Mouse (Mus musculus) retina, adult 2 months (tissue): ENCODE results near the gene Lrrc8d.

Source experiments
- DNase-seq: peaks from one replicate; pipeline ENCODE4 v3.0.0-alpha.2; 2012; ENCODE audit warnings: low read depth, low spot score

The Lrrc8d gene

GRCm38 (mm10) chr5:105765386-105765785, 65.6 kb downstream of the Lrrc8d start:
- DNase-seq = no peak

DNA sequence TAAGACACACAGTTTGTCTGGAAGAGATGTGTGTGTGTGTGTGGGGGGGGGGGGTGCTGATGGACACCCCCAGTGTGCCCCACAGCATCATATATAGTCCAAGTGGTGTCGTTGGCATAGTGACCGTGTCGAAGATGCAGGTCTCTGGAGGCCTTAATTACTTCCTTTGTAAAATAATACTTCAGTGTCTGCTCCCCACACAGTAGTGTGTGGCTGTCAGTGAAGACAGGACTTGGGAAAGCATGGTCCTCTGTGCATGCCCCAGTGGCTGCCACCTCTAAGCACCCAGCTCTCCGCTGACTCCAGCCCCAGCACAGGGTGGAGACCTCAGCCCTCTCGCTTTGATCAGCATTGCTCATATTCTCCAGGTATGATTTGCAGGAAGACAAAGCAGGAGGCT, 76.6 kb downstream of the Lrrc8d start:
- no peak for DNase-seq

GRCm38 (mm10) chr5:105776978-105777593, 77.3 kb downstream of the Lrrc8d start:
- no peak for DNase-seq

DNA sequence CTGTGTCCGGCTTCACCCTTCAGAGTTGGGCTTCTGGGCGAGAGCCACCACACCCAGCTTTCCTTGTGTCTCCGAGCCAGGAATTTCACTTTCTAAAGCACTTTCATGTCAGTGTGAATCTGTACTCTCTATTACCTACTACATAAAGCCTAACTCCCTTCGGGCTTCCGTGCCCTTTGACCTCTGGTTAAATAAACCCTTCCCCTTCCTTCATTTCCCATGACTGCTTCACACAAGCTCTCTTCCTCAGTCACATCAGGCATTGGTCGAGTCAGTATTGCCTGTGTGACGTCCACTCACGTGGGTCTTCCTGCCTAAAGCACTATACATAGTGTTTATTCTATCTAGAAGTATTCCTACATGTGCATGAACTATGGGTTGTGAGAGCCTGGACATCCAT, 77.9 kb downstream of the Lrrc8d start:
- no peak for DNase-seq

- no peak for DNase-seq
These were observed 78.4 kb downstream of the Lrrc8d start for GRCm38 (mm10) chr5:105778189-105778588.

DNA sequence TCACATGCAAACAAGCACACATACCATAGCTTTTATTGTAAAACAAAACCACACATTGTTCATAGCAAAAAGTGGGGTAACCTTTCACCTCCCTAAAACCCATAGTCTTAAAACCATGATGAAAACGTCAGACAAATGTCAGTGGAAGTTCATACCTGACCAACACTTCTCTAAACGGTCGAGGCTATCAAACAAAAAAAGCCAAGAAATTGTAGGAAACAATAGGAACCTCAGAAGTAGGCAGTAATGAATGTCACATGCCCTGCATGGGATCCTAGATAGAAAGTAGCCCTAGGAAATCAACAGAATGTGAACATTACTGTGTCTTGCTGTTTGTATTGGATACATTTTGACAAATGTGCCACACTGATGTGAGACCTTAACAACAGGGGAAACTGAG, 79.0 kb downstream of the Lrrc8d start:
- DNase-seq = no peak

DNA sequence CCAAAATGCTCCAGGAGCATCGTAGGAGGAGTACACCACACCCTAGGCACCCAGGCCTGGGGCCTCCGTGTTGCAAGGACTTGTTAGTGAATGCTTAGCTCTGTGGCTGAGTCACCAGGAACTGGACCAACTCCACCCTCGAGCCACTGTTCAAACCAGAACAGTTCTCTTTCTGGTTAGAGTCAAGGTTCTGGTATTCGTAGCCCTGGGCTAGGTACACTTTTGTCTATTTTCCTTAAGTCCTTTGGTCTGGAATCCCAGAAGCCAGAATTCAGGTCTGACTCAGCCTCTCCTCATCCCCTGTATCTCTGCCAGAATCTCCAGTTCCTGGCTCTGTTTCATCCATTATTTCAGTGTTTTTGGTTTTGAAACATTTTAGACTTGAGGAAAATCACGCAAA, 79.6 kb downstream of the Lrrc8d start:
- DNase-seq = no peak

DNA sequence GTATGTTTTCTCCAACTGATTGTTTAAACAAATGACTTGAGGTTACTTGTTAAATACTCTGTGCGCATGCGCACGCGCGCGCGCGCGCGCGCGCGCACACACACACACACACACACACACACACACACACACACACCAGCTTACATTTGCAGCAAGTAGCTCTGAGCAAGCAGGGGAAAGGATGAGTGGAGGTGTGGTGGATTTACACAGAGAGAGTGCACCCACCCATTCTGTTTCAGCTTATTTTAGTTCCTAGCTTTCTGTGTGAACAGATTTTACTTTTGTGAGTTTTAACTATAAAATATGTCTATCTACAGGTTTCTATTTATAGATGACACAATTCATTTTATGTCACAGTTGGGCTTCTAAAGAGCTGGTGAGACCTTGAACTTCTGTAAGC, 84.1 kb downstream of the Lrrc8d start:
- no peak for DNase-seq

GRCm38 (mm10) chr5:105784724-105785123, 85.0 kb downstream of the Lrrc8d start:
- no peak for DNase-seq

DNA sequence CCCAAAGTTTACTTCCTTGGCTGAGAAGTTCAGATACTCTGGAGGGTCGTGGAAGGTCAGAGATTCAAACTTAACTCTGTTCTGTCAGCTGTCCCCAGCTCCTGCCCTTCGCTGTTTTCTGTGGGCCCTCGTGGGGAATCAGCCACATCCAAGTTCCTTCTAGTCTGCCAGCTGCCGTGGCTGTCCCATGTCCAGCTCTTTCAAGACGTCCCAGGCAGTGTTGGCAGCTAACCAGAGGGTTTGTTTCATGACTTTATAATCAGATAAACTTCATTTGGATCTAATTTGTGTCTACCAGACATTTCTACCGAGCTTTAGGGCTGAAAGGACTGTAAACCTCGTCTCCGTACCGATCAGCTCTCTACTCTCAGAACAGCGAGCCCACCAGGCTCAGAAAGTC, 87.8 kb downstream of the Lrrc8d start:
- no peak for DNase-seq

DNA sequence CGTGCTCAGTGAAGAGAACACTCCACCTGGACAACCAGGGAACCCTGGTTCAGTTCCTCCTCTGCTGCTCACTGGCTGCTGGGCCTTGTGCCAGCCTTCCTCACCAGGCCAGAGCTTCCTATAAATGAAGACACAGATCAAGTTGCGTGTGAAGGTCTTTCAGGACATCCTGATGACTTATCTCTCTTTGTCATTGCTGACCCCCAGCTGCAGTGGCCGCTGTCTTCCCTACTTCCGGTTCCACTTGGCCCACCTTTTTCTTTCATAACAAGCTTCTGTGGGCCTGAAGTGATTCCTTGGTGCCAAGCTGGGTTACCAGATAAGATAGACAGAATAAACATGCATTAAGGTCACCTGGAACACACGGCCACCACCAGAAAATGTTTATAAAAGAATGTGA, 90.0 kb downstream of the Lrrc8d start:
- no peak for DNase-seq

DNA sequence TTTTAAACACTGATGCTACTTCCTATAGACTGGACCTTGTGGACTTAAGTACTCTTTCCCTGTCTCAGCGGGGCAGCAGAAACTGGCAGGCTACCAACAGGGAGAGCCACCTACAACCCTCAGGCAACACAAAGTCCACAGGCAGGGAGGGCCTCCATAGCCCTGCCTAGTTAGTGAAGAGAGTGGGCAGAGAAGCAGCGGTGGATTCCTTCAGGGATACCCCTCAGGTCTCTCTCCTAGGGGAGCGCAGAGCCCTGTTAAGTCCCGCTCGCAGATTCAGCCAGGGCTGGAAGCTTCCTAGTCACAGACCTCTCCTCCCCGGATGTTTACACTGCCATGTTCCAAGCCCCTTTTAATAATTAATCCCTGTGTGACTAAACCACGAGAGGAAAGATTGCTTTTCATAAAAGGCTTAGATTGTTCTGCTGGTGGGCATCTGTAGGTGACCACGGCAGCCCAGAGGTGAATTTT, 92.6 kb downstream of the Lrrc8d start:
- no peak for DNase-seq

- no peak for DNase-seq
These were observed 93.2 kb downstream of the Lrrc8d start for GRCm38 (mm10) chr5:105792853-105793547.

- no peak for DNase-seq
These were observed 93.8 kb downstream of the Lrrc8d start for GRCm38 (mm10) chr5:105793548-105793940.

DNA sequence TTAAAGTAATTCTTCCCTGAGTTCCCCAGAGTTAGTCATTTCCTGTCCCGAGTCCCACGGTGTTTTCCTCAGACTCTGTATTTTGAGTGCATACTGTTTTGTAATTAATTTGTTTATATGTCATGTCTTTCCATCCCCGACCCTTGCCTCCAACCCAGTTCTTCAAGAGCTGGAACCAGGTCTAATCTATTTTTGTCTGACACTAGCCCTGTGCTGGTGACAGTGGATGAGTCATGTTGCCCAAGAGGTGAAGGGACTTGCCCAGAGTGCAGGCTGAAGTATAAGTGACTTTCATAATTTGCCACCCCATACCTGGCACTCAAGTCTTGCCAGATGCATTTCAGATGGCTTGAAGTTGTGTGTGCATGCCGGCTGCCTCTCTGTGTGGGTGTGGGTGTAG, 98.7 kb downstream of the Lrrc8d start:
- no peak for DNase-seq

- no peak for DNase-seq
These were observed 100.3 kb downstream of the Lrrc8d start for GRCm38 (mm10) chr5:105799850-105800635.

GRCm38 (mm10) chr5:105801031-105801529, 101.3 kb downstream of the Lrrc8d start:
- no peak for DNase-seq

DNA sequence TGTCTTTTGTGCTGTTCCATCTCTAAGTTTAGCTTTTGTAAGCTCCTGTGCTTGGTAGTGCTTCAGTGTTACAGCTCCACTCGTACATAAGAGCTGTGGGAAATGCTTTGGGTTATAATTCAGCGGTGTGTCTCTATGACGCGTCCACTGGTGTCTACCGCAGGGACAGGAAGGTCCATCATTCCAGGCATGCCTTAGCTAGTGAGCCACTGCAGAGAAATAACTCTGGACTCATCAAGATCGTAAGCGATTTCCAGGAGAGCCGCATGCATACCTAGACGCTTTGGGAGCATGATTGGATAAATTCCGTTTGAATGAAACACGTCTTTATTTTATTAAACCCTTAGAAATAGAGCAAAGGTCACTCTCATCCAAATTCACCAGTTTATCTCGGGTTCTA, 106.2 kb downstream of the Lrrc8d start:
- no peak for DNase-seq

DNA sequence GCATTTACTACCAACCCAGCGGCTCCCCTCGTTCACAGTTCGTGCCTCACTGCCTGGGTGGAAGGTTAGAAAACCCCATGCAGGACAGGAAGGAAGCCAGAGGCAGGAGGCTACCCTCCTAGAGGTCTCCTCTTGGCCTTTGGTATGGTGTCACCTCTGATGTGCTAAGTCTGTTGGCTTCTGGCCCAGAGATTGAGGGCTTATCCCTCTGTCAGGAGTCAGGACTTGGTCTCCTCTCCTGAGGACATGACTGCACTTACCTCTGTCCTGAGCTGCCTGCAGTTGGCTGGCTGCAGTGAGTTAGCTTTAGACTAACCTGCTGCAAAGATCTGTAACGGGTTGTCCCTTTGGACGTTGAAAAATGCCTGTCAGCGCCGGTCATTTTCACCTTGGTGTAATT, 107.7 kb downstream of the Lrrc8d start:
- DNase-seq = no peak

- DNase-seq = no peak
These were observed 109.3 kb downstream of the Lrrc8d start for GRCm38 (mm10) chr5:105809056-105809455.

DNA sequence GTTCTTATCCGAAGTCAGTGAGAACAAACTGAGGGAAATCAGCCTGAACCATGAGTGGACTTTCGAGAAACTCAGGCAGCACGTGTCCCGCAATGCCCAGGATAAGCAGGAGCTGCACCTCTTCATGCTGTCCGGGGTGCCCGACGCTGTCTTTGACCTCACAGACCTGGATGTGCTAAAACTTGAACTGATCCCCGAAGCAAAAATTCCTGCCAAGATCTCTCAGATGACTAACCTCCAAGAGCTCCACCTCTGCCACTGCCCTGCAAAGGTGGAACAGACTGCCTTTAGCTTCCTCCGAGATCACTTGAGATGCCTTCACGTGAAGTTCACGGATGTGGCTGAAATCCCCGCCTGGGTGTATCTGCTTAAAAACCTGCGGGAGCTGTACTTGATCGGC, 113.3 kb downstream of the Lrrc8d start:
- no peak for DNase-seq

DNA sequence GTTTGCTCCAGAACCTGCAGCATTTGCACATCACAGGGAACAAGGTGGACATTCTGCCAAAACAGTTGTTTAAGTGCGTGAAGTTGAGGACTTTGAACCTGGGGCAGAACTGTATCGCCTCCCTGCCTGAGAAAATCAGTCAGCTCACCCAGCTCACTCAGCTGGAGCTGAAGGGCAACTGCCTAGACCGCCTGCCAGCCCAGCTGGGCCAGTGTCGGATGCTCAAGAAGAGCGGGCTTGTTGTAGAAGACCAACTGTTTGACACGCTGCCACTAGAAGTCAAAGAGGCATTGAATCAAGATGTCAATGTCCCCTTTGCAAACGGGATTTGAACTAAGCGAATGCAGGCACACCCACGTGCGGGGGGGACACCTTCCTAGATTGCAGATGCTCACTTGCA, 114.2 kb downstream of the Lrrc8d start:
- DNase-seq = no peak

GRCm38 (mm10) chr5:105816118-105816517, 116.3 kb downstream of the Lrrc8d start:
- no peak for DNase-seq
